Mouse (Mus musculus): Measurements from ENCODE around the gene Bcar1. TPM values are rescaled to one million over a fixed set of nuclear protein-coding genes. Genes with fewer than 3 reads are reported as not detected.

The Bcar1 gene
- polyA plus RNA-seq, 1 experiment, result 4.1 TPM

DNA sequence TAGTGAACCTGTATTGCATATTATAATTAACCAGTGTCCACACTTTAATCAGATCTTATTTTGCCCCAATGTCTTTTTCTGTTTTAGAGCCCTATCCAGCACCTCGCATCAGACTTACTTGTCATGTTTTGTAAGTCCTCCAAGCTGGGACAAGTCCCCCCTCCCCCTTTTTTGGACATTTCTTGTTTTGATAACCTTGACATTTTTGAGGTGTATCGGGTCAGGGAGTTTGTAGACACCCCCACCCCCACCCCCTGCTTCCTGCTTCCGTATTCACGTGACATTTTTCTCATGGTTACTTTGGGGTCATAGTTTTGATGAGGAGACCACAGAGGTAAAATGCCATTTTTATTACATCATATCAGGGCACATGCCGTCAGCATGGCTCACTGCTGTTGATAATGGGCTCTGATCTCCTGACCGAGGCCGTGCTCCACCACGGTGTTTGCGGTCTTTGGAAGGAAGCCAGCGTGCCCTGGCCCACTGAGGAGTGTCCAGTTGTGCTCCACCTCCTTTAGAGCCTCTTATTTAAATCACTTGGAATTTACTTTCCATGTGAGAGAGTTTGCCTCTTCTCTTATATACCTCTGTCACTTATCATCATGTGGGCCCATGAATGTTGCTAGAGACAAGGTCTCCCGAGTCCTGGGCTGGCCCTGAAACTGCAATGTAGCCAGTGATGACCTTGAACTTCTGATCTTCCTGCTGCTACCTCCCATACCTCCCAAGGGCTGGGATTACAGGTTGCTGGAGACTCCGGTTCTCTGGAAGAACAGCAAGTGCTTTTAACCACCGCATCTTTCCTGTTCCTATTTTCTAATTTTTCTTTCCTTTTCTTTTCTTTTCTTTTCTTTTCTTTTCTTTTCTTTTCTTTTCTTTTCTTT, 3.2 kb upstream of the Bcar1 start:
- Histone ChIP-seq H3K4me3 (replicated peaks; ENCODE audit: control insufficient read depth, low read depth, low read length) (no peak overlapping the region), H3K27ac (ENCODE audit: control insufficient read depth, insufficient read depth, low read depth, low read length, poor library complexity) (no peak overlapping the region), H3K4me1 (ENCODE audit: control insufficient read depth, insufficient read depth, low read length) (no peaks in the 10 kb centered on the region)
- TF ChIP-seq POLR2A (IDR thresholded peaks at IDR 0.05; ENCODE audit: borderline replicate concordance, control insufficient read depth, low read depth, low read length), result no peak
- TF ChIP-seq CTCF (IDR thresholded peaks at IDR 0.05; ENCODE audit: control insufficient read depth, insufficient read depth, low read length), result no peak
- WGBS, result 41% methylated on average over 13 of the region's 13 CpGs

DNA sequence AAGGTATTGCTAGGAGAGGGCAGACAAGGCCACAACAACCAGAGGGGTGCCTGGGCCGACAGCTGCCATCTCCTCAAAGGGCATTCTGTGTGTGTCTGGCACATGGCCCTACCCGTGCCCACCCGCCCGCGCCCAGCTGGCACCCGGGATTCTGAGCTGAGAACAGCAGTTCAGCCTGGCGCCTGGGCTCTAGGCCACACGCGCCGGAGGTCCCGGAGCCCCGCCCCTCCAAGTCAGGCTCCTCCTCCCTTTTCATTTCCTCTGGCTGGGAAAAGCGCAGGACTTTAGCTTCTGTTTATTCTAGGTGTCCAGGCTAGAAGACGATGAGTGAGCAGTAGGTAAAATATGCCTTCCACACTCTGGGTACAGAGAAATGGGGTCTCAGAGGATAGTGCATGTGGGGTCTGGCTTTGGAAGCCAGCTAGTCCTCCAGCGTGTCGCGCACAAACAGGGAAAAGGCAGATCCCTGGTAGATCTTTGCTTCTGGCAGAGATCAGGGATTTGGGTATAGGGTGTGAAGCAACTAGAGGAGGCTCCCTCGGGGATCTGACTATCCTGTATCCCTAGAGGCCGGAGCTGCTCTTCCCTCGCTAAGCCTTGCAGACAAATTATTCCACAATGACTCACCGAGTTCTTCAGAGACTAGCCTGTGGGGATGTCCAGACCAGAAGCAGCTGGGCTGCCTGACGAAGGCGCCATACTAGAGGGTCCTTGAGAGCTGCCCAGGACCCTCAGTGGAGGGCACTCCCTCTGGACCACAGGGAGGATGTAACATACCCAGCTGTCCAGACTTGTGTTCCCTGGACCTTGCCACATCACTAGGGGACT, 2.2 kb upstream of the Bcar1 start:
- no peak overlapping the region for H3K27ac ChIP-seq (ENCODE audit: control insufficient read depth, insufficient read depth, low read depth, low read length, poor library complexity)
- H3K4me3 ChIP-seq (replicated peaks; ENCODE audit: control insufficient read depth, low read depth, low read length), result no peak overlapping the region
- TF ChIP-seq POLR2A (IDR thresholded peaks at IDR 0.05; ENCODE audit: borderline replicate concordance, control insufficient read depth, low read depth, low read length) (no peak), CTCF (IDR thresholded peaks at IDR 0.05; ENCODE audit: control insufficient read depth, insufficient read depth, low read length) (no peak)
- H3K4me1 ChIP-seq (ENCODE audit: control insufficient read depth, insufficient read depth, low read length), result no peaks in the 10 kb centered on the region
- 8% methylated on average over 23 of the region's 23 CpGs for WGBS

DNA sequence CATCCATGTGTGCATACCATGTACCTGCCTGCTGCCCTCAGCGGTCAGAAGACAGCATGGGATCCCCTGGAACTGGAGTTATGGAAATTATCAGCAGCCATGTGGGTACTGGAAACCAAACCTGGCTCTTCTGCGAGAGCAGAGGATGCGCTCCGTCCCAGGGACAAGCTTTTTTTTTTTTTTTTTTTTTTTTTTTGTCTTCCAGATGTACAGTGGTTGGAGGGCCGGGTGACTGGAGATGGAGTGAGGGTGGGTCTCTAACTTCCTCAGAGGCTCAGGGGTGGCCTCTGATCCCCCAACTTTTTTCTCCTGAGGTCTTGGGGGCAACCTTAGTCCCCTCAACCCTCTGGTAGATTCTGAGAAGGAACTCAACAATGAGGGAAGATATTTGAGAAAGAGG, 1.5 kb upstream of the Bcar1 start:
- no peak for TF ChIP-seq POLR2A (IDR thresholded peaks at IDR 0.05; ENCODE audit: borderline replicate concordance, control insufficient read depth, low read depth, low read length)
- Histone ChIP-seq H3K4me1 (ENCODE audit: control insufficient read depth, insufficient read depth, low read length) (no peaks in the 10 kb centered on the region), H3K4me3 (replicated peaks; ENCODE audit: control insufficient read depth, low read depth, low read length) (no peak overlapping the region), H3K27ac (ENCODE audit: control insufficient read depth, insufficient read depth, low read depth, low read length, poor library complexity) (no peak overlapping the region)
- 63% methylated on average over 5 of the region's 5 CpGs for WGBS

DNA sequence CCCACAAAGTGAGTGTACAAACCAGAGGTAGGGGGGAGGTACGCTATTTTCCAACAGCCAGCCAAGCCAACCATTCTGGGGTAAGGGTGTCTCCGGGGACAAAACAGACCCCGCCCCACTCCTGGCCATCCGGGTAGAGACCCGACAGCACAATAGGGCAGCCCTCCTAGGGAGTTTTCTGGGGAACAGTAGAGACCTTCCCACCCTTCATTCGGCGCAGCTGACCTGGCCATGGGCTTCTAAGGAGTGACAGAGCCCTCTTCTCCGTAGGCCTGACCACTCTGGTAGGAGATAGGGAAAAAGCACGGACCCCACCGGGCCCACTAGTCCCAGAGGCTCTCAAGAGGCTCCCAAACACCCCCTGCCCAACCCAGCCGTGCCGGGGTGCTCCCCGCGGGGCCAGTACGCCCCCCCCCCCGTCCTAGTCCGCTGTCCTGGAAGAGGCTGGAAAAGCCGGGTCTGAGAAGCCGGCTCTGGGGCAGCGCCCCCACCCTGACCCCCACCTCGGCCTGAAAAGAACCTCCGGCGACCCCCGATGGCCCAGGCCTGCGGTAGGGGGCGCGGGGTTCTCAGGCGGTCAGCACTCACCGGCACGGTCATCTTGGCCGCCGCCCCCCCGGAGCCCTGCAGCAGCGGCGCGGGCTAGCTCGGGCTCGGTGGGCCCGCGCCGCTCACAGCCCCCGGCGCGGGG, 363 bp downstream of the Bcar1 start:
- H3K27ac ChIP-seq (ENCODE audit: control insufficient read depth, insufficient read depth, low read depth, low read length, poor library complexity), result no peak overlapping the region
- H3K4me3 ChIP-seq (replicated peaks; ENCODE audit: control insufficient read depth, low read depth, low read length), result no peak overlapping the region
- no peaks in the 10 kb centered on the region for H3K4me1 ChIP-seq (ENCODE audit: control insufficient read depth, insufficient read depth, low read length)
- 3% methylated on average over 35 of the region's 44 CpGs for WGBS
- TF ChIP-seq POLR2A (IDR thresholded peaks at IDR 0.05; ENCODE audit: borderline replicate concordance, control insufficient read depth, low read depth, low read length) (no peak), CTCF (IDR thresholded peaks at IDR 0.05; ENCODE audit: control insufficient read depth, insufficient read depth, low read length) (no peak)

DNA sequence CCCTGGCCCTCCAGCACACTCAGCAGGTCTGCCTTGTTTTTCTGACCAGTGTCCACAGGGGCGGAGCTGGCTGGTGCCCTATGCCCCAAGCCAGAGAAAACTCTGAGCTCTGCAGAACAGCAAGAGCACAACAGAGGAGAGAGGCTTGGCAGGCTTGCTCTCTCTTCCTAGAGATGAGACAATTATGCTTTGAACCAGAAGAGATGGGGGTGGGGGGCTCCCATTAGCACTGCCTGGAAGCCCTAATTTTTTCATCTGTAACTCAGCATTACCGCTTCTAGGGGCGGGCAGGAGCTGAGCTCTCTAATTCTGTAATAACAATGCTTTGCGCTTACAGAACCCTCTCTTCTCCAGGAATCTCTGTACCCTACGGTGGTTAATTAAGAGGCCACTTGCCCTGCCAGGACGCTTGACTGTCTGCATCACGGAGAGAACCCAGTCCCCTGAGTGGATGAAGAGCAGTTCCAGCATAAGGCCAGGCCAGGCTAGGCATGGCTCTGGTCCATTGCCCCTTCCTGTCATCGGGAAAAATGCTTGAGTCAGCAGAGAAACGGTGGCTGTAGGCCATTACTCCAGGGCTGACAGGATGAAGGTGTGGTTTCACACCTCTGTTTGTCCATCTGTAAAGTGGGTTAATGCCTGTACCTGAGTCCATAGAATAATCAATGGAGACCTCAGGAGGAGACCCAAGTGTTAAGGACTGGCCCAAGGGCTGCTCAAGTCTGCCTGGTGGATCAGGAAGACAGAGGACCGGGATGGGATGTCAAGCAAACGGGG, 1.2 kb downstream of the Bcar1 start:
- H3K4me1 ChIP-seq (ENCODE audit: control insufficient read depth, insufficient read depth, low read length), result no peaks in the 10 kb centered on the region
- no peak overlapping the region for H3K27ac ChIP-seq (ENCODE audit: control insufficient read depth, insufficient read depth, low read depth, low read length, poor library complexity)
- 49% methylated on average over 11 of the region's 11 CpGs for WGBS

DNA sequence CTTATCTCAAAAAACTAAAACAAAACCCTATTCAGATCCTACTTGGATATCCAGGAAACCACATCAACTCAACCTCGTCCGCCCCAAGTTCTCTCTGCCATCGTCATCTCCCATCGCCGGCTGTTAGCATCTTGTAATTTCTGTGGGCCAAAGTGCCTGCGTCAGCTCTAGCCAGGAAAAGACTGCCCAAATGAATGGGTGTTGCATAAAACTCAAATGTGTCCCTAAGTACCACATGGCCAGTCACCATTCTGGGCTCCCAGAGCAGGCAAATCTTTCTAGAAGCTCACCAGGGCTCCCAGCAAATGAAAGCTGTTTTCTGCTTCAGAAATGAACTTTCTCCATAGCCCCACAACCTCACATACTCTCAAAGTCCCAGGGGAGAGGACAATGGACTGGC, 2.1 kb downstream of the Bcar1 start:
- Histone ChIP-seq H3K27ac (ENCODE audit: control insufficient read depth, insufficient read depth, low read depth, low read length, poor library complexity) (no peak overlapping the region), H3K4me1 (ENCODE audit: control insufficient read depth, insufficient read depth, low read length) (no peaks in the 10 kb centered on the region)
- no peak for TF ChIP-seq CTCF (IDR thresholded peaks at IDR 0.05; ENCODE audit: control insufficient read depth, insufficient read depth, low read length)
- TF ChIP-seq POLR2A (IDR thresholded peaks at IDR 0.05; ENCODE audit: borderline replicate concordance, control insufficient read depth, low read depth, low read length), result no peak

More for the DNA sequence above, 1.2 kb downstream of the Bcar1 start:
- H3K4me3 ChIP-seq (replicated peaks; ENCODE audit: control insufficient read depth, low read depth, low read length), result no peak overlapping the region
- TF ChIP-seq POLR2A (IDR thresholded peaks at IDR 0.05; ENCODE audit: borderline replicate concordance, control insufficient read depth, low read depth, low read length) (no peak), CTCF (IDR thresholded peaks at IDR 0.05; ENCODE audit: control insufficient read depth, insufficient read depth, low read length) (no peak)

DNA sequence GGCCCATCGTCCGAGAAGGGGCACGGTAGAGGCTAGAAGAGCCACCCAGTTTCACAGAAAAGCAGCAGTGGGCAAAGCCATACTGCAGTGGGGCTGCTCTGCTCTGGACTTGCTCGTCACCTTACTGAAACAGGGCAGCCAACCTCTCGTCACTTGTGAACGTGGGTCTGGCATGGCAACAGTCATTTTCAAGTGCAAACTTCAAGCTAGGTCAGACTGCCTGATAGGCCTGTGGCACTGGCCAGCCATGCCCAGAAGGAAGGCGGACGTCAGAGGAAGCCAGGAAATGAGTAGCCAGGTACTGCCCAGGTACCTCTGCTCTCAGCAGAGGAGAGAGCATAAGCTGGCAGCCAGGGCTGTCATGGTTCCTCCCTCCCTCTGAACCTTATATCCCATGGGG, 2.6 kb downstream of the Bcar1 start:
- Histone ChIP-seq H3K27ac (ENCODE audit: control insufficient read depth, insufficient read depth, low read depth, low read length, poor library complexity) (no peak overlapping the region), H3K4me1 (ENCODE audit: control insufficient read depth, insufficient read depth, low read length) (no peaks in the 10 kb centered on the region), H3K4me3 (replicated peaks; ENCODE audit: control insufficient read depth, low read depth, low read length) (no peak overlapping the region)
- WGBS, result 70% methylated on average over 8 of the region's 8 CpGs
- no peak for TF ChIP-seq POLR2A (IDR thresholded peaks at IDR 0.05; ENCODE audit: borderline replicate concordance, control insufficient read depth, low read depth, low read length)
- no peak for TF ChIP-seq CTCF (IDR thresholded peaks at IDR 0.05; ENCODE audit: control insufficient read depth, insufficient read depth, low read length)

More for the DNA sequence above, 2.1 kb downstream of the Bcar1 start:
- no peak overlapping the region for H3K4me3 ChIP-seq (replicated peaks; ENCODE audit: control insufficient read depth, low read depth, low read length)
- 37% methylated on average over 6 of the region's 6 CpGs for whole genome bisulfite sequencing
